Mouse (Mus musculus): ENCODE results near the gene Pkn3.

DNA sequence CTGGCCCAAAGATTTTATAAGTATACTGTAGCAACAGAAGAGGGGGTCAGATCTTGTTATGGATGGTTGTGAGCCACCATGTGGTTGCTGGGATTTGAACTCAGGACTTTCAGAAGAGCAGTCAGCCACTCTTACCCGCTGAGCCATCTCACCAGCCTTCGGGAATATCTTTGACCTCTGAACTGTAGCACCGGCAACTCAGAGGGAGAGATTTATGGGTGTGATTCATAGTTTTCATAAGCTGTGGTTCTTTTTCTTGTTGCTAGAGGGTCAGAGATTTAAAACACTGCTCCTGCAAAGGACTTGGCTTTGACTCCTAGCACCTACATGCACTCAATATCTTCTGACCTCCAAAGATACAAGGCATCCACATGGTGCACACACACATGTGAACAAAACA is 1.9 kb upstream of the Pkn3 start:
- TF ChIP-seq CTCF (IDR thresholded peaks at IDR 0.05; ENCODE audit: extremely low read depth, insufficient read length, insufficient replicate concordance, low read depth, low read length) (no peak), POLR2A (IDR thresholded peaks at IDR 0.05; ENCODE audit: low read depth, low read length) (no peak)
